In genomic region chr2:131401794-131402495, GRCm38 (mm10) we compare ENCODE assay signal across 10 mouse cellular contexts. TPM values are rescaled to one million over a fixed set of nuclear protein-coding genes. Genes with fewer than 3 reads are reported as not detected.
DNase-seq lines count a peak whose midpoint lies in the region; ATAC-seq and TF ChIP-seq lines count a peak whose summit lies in the region.
"Had no signal": no experiment of that assay in that cellular context is flagged by ENCODE, and none has a peak within 500 bp of the region (broad histone marks: within the 10 kb centered on the region; RNA-seq: fewer than 3 reads in every experiment).

No protein-coding gene starts in this region.

- no peaks in the 10 kb centered on the region for H3K79me2 ChIP-seq in heart, adult 2 months (replicated peaks; ENCODE audit: control insufficient read depth, insufficient read depth, low read length)

- H3K4me2 ChIP-seq in hindbrain, embryonic 11.5 days (replicated peaks; ENCODE audit: low read depth, low read length) = no peak overlapping the region
- H3K4me2 ChIP-seq in hindbrain, embryonic 14.5 days (replicated peaks) = no peak overlapping the region
- H3K4me2 ChIP-seq in limb, embryonic 13.5 days (replicated peaks) = peak overlapping the region; percentile 49
- no peak overlapping the region for H3K4me2 ChIP-seq in liver, embryonic 12.5 days
- H3K4me2 ChIP-seq: forebrain, embryonic 15.5 days had no signal

- ATAC-seq in hindbrain, embryonic 11.5 days (ENCODE audit: low FRiP score) = no peak
- ATAC-seq in hindbrain, embryonic 14.5 days (ENCODE audit: low FRiP score) = no peak
- peak; percentile 92 for ATAC-seq in limb, embryonic 13.5 days (ENCODE audit: low FRiP score, low read depth)
- ATAC-seq in liver, embryonic 12.5 days = no peak
- ATAC-seq: forebrain, embryonic 15.5 days had no signal

- no peaks in the 10 kb centered on the region for H3K27me3 ChIP-seq in hindbrain, embryonic 11.5 days (ENCODE audit: control insufficient read depth, insufficient read depth, low read length)
- H3K27me3 ChIP-seq in hindbrain, embryonic 14.5 days (ENCODE audit: control insufficient read depth, insufficient read depth, low read length) = no peaks in the 10 kb centered on the region
- H3K27me3 ChIP-seq in heart, adult 2 months (ENCODE audit: control insufficient read depth, insufficient read depth, low read length) = no peaks in the 10 kb centered on the region
- H3K27me3 ChIP-seq in limb, embryonic 13.5 days = 0 out of 2 replicates have a peak, but pooled peaks cover 5% of the 10 kb centered on the region
- no peaks in the 10 kb centered on the region; the same call in 1 of the 2 replicates for H3K27me3 ChIP-seq in liver, embryonic 12.5 days (replicated peaks)
- H3K27me3 ChIP-seq: forebrain, embryonic 15.5 days had no signal

- 70% methylated on average over 8 of the region's 8 CpGs for WGBS in hindbrain, embryonic 11.5 days
- 77% methylated on average over 8 of the region's 8 CpGs for WGBS in hindbrain, embryonic 14.5 days
- 29% methylated on average over 8 of the region's 8 CpGs for WGBS in heart, adult 2 months
- whole genome bisulfite sequencing in limb, embryonic 13.5 days = 7% methylated on average over 8 of the region's 8 CpGs
- WGBS in liver, embryonic 12.5 days (ENCODE audit: insufficient replicate concordance) = 45% methylated on average over 8 of the region's 8 CpGs

- DNase-seq in hindbrain, embryonic 11.5 days (ENCODE audit: low spot score) = peak; percentile 36
- no peak for DNase-seq in hindbrain, embryonic 14.5 days (ENCODE audit: low spot score)
- DNase-seq in embryo, embryonic 10.5 days (ENCODE audit: low spot score) = peak; percentile 55
- peak; percentile 64 to 74 for DNase-seq in heart, adult 2 months
- no peak for DNase-seq in adrenal gland, adult (ENCODE audit: inconsistent age in 2 of 2, low spot score in 1 of 2)
- DNase-seq in cerebellum, adult 8-10 months = no peak
- DNase-seq: adrenal gland, adult 2 months had no signal

- no peaks in the 10 kb centered on the region for H3K4me1 ChIP-seq in hindbrain, embryonic 11.5 days (replicated peaks; ENCODE audit: control insufficient read depth, insufficient read depth, low read length)
- no peaks in the 10 kb centered on the region for H3K4me1 ChIP-seq in hindbrain, embryonic 14.5 days (replicated peaks; ENCODE audit: control insufficient read depth, insufficient read depth, low read length)
- H3K4me1 ChIP-seq in heart, adult 2 months (ENCODE audit: control insufficient read depth, insufficient read depth, low read length) = peaks cover 20% of the 10 kb centered on the region
- peaks cover 29% of the 10 kb centered on the region for H3K4me1 ChIP-seq in limb, embryonic 13.5 days
- peaks cover 7% of the 10 kb centered on the region; the same call in 1 of the 2 replicates for H3K4me1 ChIP-seq in liver, embryonic 12.5 days
- H3K4me1 ChIP-seq: forebrain, embryonic 15.5 days had no signal

- H3K9me3 ChIP-seq in hindbrain, embryonic 11.5 days (ENCODE audit: control insufficient read depth, low read length) = no peaks in the 10 kb centered on the region
- no peaks in the 10 kb centered on the region for H3K9me3 ChIP-seq in hindbrain, embryonic 14.5 days (ENCODE audit: control insufficient read depth, low read length)
- no peaks in the 10 kb centered on the region for H3K9me3 ChIP-seq in limb, embryonic 13.5 days
- no peaks in the 10 kb centered on the region for H3K9me3 ChIP-seq in liver, embryonic 12.5 days (replicated peaks)
- H3K9me3 ChIP-seq: forebrain, embryonic 15.5 days had no signal

- no peak overlapping the region for H3K27ac ChIP-seq in hindbrain, embryonic 11.5 days (ENCODE audit: low read depth, low read length)
- no peak overlapping the region for H3K27ac ChIP-seq in hindbrain, embryonic 14.5 days
- peak overlapping the region; percentile 69 for H3K27ac ChIP-seq in heart, adult 2 months
- peak overlapping the region; percentile 92 for H3K27ac ChIP-seq in limb, embryonic 13.5 days
- no peak overlapping the region for H3K27ac ChIP-seq in liver, embryonic 12.5 days
- H3K27ac ChIP-seq: forebrain, embryonic 15.5 days had no signal

- no peak overlapping the region for H3K4me3 ChIP-seq in hindbrain, embryonic 11.5 days (ENCODE audit: low read depth, low read length)
- no peak overlapping the region for H3K4me3 ChIP-seq in hindbrain, embryonic 14.5 days (replicated peaks; ENCODE audit: low read length)
- peak overlapping the region; percentile 12; the same call in 1 of the 2 replicates for H3K4me3 ChIP-seq in heart, adult 2 months
- H3K4me3 ChIP-seq in limb, embryonic 13.5 days = peak overlapping the region; percentile 11; the same call in 1 of the 2 replicates
- H3K4me3 ChIP-seq in liver, embryonic 12.5 days = no peak overlapping the region
- H3K4me3 ChIP-seq: forebrain, embryonic 15.5 days had no signal

- no peak for TF ChIP-seq POLR2A in heart, adult 2 months (IDR thresholded peaks at IDR 0.05; ENCODE audit: insufficient read depth, low read depth, low read length)

- no peak overlapping the region for H3K9ac ChIP-seq in hindbrain, embryonic 11.5 days (ENCODE audit: low read depth, low read length)
- no peak overlapping the region for H3K9ac ChIP-seq in hindbrain, embryonic 14.5 days
- H3K9ac ChIP-seq in heart, adult 2 months (ENCODE audit: low read depth, low read length) = no peak overlapping the region
- no peak overlapping the region for H3K9ac ChIP-seq in limb, embryonic 13.5 days
- no peak overlapping the region for H3K9ac ChIP-seq in liver, embryonic 12.5 days
- H3K9ac ChIP-seq: forebrain, embryonic 15.5 days had no signal

- H3K36me3 ChIP-seq in hindbrain, embryonic 11.5 days (ENCODE audit: control insufficient read depth, insufficient read depth, low read length) = no peaks in the 10 kb centered on the region
- H3K36me3 ChIP-seq in hindbrain, embryonic 14.5 days (replicated peaks; ENCODE audit: control insufficient read depth, insufficient read depth) = no peaks in the 10 kb centered on the region
- H3K36me3 ChIP-seq in heart, adult 2 months (ENCODE audit: control insufficient read depth, insufficient read depth, low read length) = no peaks in the 10 kb centered on the region
- H3K36me3 ChIP-seq in limb, embryonic 13.5 days = no peaks in the 10 kb centered on the region
- no peaks in the 10 kb centered on the region for H3K36me3 ChIP-seq in liver, embryonic 12.5 days
- H3K36me3 ChIP-seq: forebrain, embryonic 15.5 days had no signal

- intact Hi-C loops in heart, adult 2 months (cut with DNase I) = loop anchor here (2.0 to 5.0 kb wide), 2 partner anchors 45 to 140 kb away; partner anchors contain the start of gene Pank2

- TF ChIP-seq EP300 in heart, adult 2 months (IDR thresholded peaks at IDR 0.05; ENCODE audit: insufficient read depth, low read depth, low read length) = peak; percentile 70; the same call in 1 of the 2 replicates

- TF ChIP-seq CTCF in heart, adult 2 months (IDR thresholded peaks at IDR 0.05) = 0 out of 2 replicates have a peak, but pooled peaks have one; percentile 16

RNA-seq across cellular contexts. Expression of gene Rnf24, which starts 49.3 kb away (rescaled TPM):
- 12.0 and 13.6 TPM in 2 replicates for polyA plus RNA-seq in hindbrain, embryonic 11.5 days (2014; fragmentation: Nextera tagmentation; extraction: Ambion mirVana)
- polyA plus RNA-seq in hindbrain, embryonic 14.5 days (2014; fragmentation: Nextera tagmentation; extraction: Ambion mirVana) = 17.4 and 18.0 TPM in 2 replicates
- total RNA-seq in heart, adult 2 months (2021) = 1 to 10 TPM; 2.9 to 3.9 TPM
- polyA plus RNA-seq in heart, adult 2 months (2012; rRNA removed) = 2.7 and 3.5 TPM in 2 replicates
- 10.2 and 10.5 TPM in 2 replicates for polyA plus RNA-seq in limb, embryonic 13.5 days (2015; fragmentation: Nextera tagmentation; extraction: Ambion mirVana)
- 0.57 and 0.72 TPM in 2 replicates for polyA plus RNA-seq in liver, embryonic 12.5 days (2016; fragmentation: Nextera tagmentation; extraction: Ambion mirVana)

Comparison
In these comparisons a context has a peak if more than half of its experiments do, and no peak if none do; other contexts are left out.
1. DNase-seq: peak in hindbrain, embryonic 11.5 days (single experiment), embryo, embryonic 10.5 days (single experiment) and heart, adult 2 months (2 of 2); none in hindbrain, embryonic 14.5 days (single experiment), adrenal gland, adult (0 of 2) and cerebellum, adult 8-10 months (single experiment).
2. H3K27ac ChIP-seq: peak in heart, adult 2 months (single experiment) and limb, embryonic 13.5 days (single experiment); none in hindbrain, embryonic 11.5 days (single experiment), hindbrain, embryonic 14.5 days (single experiment) and liver, embryonic 12.5 days (single experiment).
3. H3K4me3 ChIP-seq: peak in heart, adult 2 months (single experiment) and limb, embryonic 13.5 days (single experiment); none in hindbrain, embryonic 11.5 days (single experiment), hindbrain, embryonic 14.5 days (single experiment) and liver, embryonic 12.5 days (single experiment).